Mouse (Mus musculus) embryonic facial prominence, embryonic 14.5 days (tissue): Measurements from ENCODE around the gene Mblac2. TPM values are rescaled to one million over a fixed set of nuclear protein-coding genes. Genes with fewer than 3 reads are reported as not detected.
A peak's percentile ranks its signal among the peaks of the same experiment; 100 is the strongest.

Experiments used
- ATAC-seq: fragments of 200-750 bp; cut with Nextera tagmentation; 2 replicates; pipeline ENCODE4 v1.8.0; 2017; ENCODE audit warnings: low read depth, moderate number of reproducible peaks, moderate TSS enrichment
- DNase-seq: peaks from one replicate; pipeline ENCODE4 v3.0.0-alpha.2; 2015; ENCODE audit warnings: low spot score
- H3K27ac ChIP-seq: fragments of 300-500 bp; sonication (generic); replicated peaks from 2 replicates; pipeline ENCODE4 v1.5.1; 2014; ENCODE audit warnings: low read depth, mild to moderate bottlenecking, low read length, moderate library complexity
- H3K27me3 ChIP-seq: fragments of 300-500 bp; sonication (generic); replicated peaks from 2 replicates; pipeline ENCODE4 v1.6.1; 2014; ENCODE audit warnings: low read length; ENCODE audit not compliant: control insufficient read depth, insufficient read depth
- H3K36me3 ChIP-seq: fragments of 300-500 bp; sonication (generic); 2 replicates; pipeline ENCODE4 v1.6.1; 2014; ENCODE audit warnings: low read length, mixed read lengths; ENCODE audit not compliant: control insufficient read depth, insufficient read depth
- H3K4me1 ChIP-seq: fragments of 300-500 bp; sonication (generic); 2 replicates; pipeline ENCODE4 v1.6.1; 2014; ENCODE audit warnings: antibody characterized with exemption, low read length; ENCODE audit not compliant: control insufficient read depth, insufficient read depth
- H3K4me2 ChIP-seq: fragments of 300-500 bp; sonication (generic); 2 replicates; pipeline ENCODE4 v1.6.1; 2014; ENCODE audit warnings: low read depth, mild to moderate bottlenecking, low read length, moderate library complexity, mixed read lengths
- H3K4me3 ChIP-seq: fragments of 300-500 bp; sonication (generic); 2 replicates; pipeline ENCODE4 v1.5.1; 2014; ENCODE audit warnings: low read depth, mild to moderate bottlenecking, low read length
- H3K9ac ChIP-seq: fragments of 300-500 bp; sonication (generic); 2 replicates; pipeline ENCODE4 v1.6.1; 2014; ENCODE audit warnings: low read depth, mild to moderate bottlenecking, low read length, moderate library complexity, mixed read lengths
- H3K9me3 ChIP-seq: fragments of 300-500 bp; sonication (generic); 2 replicates; pipeline ENCODE4 v1.6.1; 2016; ENCODE audit warnings: low read length; ENCODE audit not compliant: control insufficient read depth
- WGBS: fragments of 180-500 bp; shearing (Covaris S2); extraction: QIAGEN DNeasy Blood & Tissue Kit; methylation state at CpG from one replicate; pipeline ENCODE4 v1.1.7; 2014; 5-methylcytosine and 5-hydroxymethylcytosine counted together
- polyA plus RNA-seq: library from polyadenylated mRNA; unstranded; fragments of >200 nt; fragmentation: Nextera tagmentation; extraction: Ambion mirVana; gene quantifications from 2 replicates; pipeline ENCODE4 v1.2.1, GENCODE M21; 2014

The Mblac2 gene
- polyA plus RNA-seq, 1 experiment from 2014 or later, result 8.9 TPM

DNA sequence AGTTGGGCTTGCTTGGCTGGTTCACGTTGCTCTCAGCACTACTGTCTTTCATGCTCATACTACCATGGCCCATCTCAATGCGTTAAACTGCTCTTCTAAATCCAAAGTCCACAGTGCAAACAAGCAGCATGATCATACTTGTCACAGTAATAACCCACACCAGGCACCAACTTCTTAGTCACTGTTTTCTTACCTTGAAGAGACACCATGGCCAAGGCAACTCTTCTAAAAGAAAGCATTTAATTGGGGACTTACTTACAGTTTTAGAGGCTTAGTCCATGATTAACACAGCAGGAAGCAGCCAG, 32.9 kb downstream of the Mblac2 start:
- ATAC-seq (no peak), DNase-seq (no peak)
- Histone ChIP-seq H3K9ac (no peak overlapping the region), H3K27ac (no peak overlapping the region), H3K9me3 (peaks cover 11% of the 10 kb centered on the region; the same call in 1 of the 2 replicates), H3K36me3 (no peaks in the 10 kb centered on the region), H3K4me2 (no peak overlapping the region), H3K4me3 (no peak overlapping the region), H3K27me3 (no peaks in the 10 kb centered on the region), H3K4me1 (no peaks in the 10 kb centered on the region)
- WGBS, result 45% methylated on average over 2 of the region's 2 CpGs

DNA sequence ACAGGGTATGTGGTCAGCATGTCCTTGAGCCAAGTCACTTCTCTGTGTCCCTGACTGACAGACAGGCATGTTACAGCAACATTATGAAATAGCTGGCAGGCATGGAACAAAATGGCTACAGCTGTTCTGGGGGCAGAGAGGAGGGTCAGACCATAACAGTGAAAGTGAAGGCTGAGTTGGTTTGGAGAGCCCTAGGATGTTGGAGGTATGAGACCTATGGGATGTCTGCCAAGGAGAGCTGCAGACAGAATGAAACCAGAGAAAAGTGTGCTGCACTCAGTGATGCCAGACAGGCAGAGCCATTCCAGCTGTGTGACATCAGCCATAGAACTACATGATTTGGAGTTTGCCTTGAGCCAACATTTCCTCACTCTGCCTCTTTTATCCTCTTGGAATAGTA, 43.7 kb downstream of the Mblac2 start:
- peak; percentile 62 for DNase-seq
- peak; percentile 50; the same call in 1 of the 2 replicates for ATAC-seq

DNA sequence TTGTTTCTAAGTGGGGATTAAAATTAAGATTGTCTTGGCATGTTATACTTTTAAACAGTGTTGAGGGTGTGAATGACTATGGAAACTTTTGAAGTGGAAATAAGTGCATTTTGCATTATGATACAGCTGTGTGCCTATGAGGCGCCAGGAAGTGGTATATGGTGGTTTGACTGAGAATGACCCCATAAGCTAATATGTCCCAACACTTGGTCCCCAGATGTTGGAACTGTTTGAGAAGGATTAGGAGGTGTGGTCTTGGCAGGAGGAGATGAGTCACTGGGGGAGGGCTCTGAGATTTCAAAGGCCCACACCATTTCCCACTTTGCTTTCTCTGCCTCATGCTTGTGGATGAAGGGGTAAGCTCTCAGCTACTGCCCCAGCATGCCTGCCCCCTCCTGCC, 44.2 kb downstream of the Mblac2 start:
- ATAC-seq, result no peak
- Histone ChIP-seq H3K9me3 (no peaks in the 10 kb centered on the region), H3K4me1 (no peaks in the 10 kb centered on the region), H3K36me3 (no peaks in the 10 kb centered on the region), H3K4me3 (no peak overlapping the region), H3K27ac (no peak overlapping the region), H3K4me2 (no peak overlapping the region), H3K9ac (no peak overlapping the region), H3K27me3 (no peaks in the 10 kb centered on the region)
- 96% methylated on average over 1 of the region's 1 CpGs for WGBS
- no peak for DNase-seq

More for the DNA sequence above, 43.7 kb downstream of the Mblac2 start:
- no peaks in the 10 kb centered on the region for H3K4me1 ChIP-seq
- no peaks in the 10 kb centered on the region for H3K27me3 ChIP-seq
- H3K9ac ChIP-seq, result no peak overlapping the region
- H3K36me3 ChIP-seq, result no peaks in the 10 kb centered on the region
- H3K4me3 ChIP-seq, result no peak overlapping the region
- H3K9me3 ChIP-seq, result no peaks in the 10 kb centered on the region
- no peak overlapping the region for H3K4me2 ChIP-seq
- H3K27ac ChIP-seq, result no peak overlapping the region

DNA sequence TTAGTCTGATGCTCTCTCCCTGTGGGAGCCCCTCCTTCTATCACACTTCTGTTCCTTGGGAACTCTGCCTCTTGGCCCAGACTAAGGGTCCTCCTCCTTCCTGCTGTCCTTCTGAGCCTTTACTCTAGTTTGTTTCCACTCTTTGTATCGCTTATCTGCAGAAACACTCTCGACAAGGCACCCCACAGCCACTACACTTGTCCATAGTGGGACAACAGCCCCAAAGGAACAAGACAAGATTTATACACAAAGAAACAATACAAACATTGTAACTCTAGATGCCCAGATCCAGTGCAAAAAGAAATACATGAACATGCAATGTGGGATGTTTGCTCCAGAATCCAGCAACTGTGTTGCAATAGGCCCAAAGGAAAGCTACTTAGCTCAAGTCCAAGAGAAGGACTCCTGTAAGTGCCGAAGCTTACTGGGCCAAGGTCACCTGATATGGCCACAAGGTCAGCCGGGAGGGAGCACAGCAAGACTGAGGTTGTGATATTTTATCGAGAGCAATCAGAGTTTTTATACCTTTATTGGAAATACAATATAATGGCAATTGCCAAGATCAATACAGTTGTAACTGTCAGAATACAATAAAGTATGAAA, 46.0 kb downstream of the Mblac2 start:
- no peak overlapping the region for H3K4me3 ChIP-seq
- no peak overlapping the region for H3K27ac ChIP-seq
- H3K4me2 ChIP-seq, result no peak overlapping the region
- DNase-seq (no peak), ATAC-seq (no peak)
- H3K4me1 ChIP-seq, result no peaks in the 10 kb centered on the region
- no peaks in the 10 kb centered on the region for H3K9me3 ChIP-seq
- no peaks in the 10 kb centered on the region for H3K36me3 ChIP-seq
- no peak overlapping the region for H3K9ac ChIP-seq
- H3K27me3 ChIP-seq, result no peaks in the 10 kb centered on the region
- 83% methylated on average over 5 of the region's 5 CpGs for WGBS

DNA sequence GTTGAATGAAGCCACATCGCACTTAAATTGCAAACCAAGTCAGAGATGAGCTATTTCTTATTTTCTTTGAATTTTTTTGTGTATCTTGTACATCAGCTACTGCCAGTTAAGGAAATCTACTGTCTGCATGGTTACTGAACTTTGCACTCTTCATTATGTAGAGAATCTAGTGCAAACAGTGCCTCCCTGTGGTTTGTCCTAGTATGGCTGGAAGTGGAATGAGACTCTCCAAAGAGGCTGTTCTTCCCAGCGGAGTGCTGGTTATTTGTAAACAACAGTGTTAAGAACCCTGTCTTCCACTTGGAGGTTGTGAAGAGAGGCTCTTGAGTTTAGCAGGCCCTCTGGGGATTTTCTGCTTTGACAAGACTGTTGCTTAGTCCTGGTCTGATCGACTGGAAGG, 49.2 kb downstream of the Mblac2 start:
- DNase-seq, result peak; percentile 50
- WGBS, result 25% methylated on average over 3 of the region's 3 CpGs
- no peaks in the 10 kb centered on the region for H3K36me3 ChIP-seq
- H3K4me3 ChIP-seq, result no peak overlapping the region
- H3K27ac ChIP-seq, result no peak overlapping the region
- H3K9ac ChIP-seq, result no peak overlapping the region
- H3K9me3 ChIP-seq, result no peaks in the 10 kb centered on the region
- ATAC-seq, result no peak
- H3K4me2 ChIP-seq, result no peak overlapping the region
- H3K27me3 ChIP-seq, result no peaks in the 10 kb centered on the region
- no peaks in the 10 kb centered on the region for H3K4me1 ChIP-seq

DNA sequence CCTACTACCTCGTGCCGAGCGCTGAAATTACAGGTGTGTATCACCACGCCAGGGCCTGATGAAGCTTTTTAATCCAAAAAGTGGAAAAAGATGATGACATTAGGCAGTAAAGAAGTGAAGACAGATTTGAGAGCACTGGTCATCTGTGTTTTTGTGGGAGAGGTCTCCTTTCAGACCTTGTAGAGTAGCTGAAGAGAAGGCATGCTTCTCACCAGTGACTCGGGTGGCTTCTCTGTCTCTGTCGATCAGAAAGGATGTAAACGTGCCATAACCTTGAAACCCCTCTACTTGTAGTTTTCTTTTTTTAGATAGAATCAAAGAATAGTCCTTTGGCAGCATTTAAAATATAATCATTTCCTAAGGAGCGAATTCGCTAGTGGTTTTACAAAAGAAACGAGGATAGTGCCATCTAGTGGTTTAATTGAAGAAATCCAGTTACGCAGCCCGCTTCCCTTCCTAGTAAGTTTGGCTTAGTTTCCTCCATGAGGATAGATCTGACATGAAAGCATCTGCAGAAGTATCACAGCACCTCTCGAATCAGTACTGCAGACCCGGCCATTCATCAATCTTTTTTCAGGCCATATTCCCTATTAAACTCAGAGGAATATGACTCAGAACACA, 50.5 kb downstream of the Mblac2 start:
- no peak overlapping the region for H3K27ac ChIP-seq
- DNase-seq (peak; percentile 82), ATAC-seq (no peak)
- no peak overlapping the region for H3K9ac ChIP-seq
- no peak overlapping the region for H3K4me3 ChIP-seq
- 32% methylated on average over 14 of the region's 14 CpGs for WGBS
- H3K4me1 ChIP-seq, result no peaks in the 10 kb centered on the region
- no peaks in the 10 kb centered on the region for H3K9me3 ChIP-seq
- no peaks in the 10 kb centered on the region for H3K27me3 ChIP-seq
- H3K4me2 ChIP-seq, result no peak overlapping the region
- no peaks in the 10 kb centered on the region for H3K36me3 ChIP-seq

DNA sequence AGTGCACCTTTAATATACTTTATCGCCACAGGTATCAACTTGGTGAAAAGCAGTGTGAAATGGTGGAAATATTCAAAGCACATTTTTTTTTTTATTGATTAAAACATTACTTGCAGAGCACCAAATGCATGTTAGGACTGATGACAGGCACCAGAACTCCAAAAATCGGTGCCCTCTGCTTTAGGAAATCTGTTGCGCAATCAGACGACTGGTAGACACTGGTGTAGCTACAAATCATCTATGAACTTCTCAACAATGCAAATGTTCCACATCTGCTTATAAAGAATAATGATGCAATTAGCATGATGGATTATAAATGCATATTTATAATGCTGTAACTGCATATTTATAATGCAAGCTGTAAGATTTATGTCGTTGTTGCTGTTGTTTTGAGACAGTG, 53.0 kb downstream of the Mblac2 start:
- Histone ChIP-seq H3K9me3 (no peaks in the 10 kb centered on the region), H3K9ac (no peak overlapping the region), H3K4me1 (no peaks in the 10 kb centered on the region), H3K36me3 (no peaks in the 10 kb centered on the region), H3K4me3 (no peak overlapping the region), H3K27ac (no peak overlapping the region), H3K27me3 (no peaks in the 10 kb centered on the region), H3K4me2 (no peak overlapping the region)
- 87% methylated on average over 5 of the region's 5 CpGs for WGBS
- ATAC-seq (no peak), DNase-seq (no peak)

DNA sequence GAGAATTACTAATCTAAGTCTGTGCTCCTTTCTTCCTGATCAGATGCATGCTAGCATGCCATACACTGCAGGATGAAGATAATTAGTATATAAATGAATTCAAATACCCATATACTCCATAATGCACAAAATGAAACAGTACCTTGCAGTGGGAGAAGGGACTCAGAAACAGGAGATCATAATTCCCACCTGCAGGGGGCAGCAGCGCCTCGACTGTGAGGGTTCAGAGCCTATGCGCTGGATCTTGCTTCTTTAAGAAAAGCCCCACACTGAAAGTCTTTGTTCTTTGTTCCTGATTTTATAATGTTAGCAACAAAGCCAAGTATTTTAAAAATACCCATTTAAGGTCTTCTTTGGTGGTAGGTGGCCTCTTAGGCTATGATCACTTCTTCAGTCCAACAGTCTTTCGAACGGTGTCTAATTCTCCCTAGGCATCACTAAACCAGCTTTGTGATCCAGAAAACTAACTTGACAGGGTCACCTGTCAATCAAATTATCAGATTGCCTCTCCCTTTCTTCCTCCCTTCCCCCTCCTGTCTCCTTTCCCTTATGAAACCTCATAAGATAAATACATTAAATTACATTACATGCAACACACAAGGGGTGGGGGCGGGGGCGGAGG, 56.0 kb downstream of the Mblac2 start:
- Histone ChIP-seq H3K4me1 (no peaks in the 10 kb centered on the region), H3K9ac (no peak overlapping the region), H3K27ac (no peak overlapping the region), H3K27me3 (no peaks in the 10 kb centered on the region), H3K36me3 (no peaks in the 10 kb centered on the region), H3K4me3 (no peak overlapping the region), H3K9me3 (no peaks in the 10 kb centered on the region), H3K4me2 (no peak overlapping the region)
- WGBS, result 72% methylated on average over 7 of the region's 7 CpGs
- DNase-seq (peak; percentile 26), ATAC-seq (no peak)

DNA sequence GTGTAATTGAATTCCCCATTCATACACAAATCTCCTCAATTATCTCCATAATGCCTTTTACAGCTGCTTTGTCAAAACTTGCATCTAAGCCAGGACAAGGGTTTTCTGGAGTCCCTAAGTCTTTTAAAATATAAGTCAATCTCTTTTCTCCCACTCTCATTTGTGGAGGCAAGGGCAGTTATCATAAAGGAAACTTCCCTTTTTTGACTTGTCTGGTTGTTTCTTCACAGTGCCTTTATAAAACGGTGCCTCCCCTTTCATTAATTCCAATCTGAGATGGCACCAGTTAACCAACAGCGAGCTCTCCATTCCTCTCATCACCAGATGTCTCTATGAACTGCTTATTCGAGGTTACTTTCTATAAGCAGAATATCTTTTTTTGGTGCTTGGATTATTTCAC, 65.1 kb downstream of the Mblac2 start:
- ATAC-seq (no peak), DNase-seq (no peak)
- no peak overlapping the region for H3K9ac ChIP-seq
- H3K4me2 ChIP-seq, result no peak overlapping the region
- H3K4me1 ChIP-seq, result no peaks in the 10 kb centered on the region
- 79% methylated on average over 3 of the region's 3 CpGs for WGBS
- H3K36me3 ChIP-seq, result no peaks in the 10 kb centered on the region
- H3K9me3 ChIP-seq, result no peaks in the 10 kb centered on the region
- no peak overlapping the region for H3K27ac ChIP-seq
- no peaks in the 10 kb centered on the region for H3K27me3 ChIP-seq
- H3K4me3 ChIP-seq, result no peak overlapping the region
